Mouse (Mus musculus) layer of hippocampus, adult 2 months (tissue): Measurements from ENCODE around the gene Ggt6. TPM values are rescaled to one million over a fixed set of nuclear protein-coding genes. Genes with fewer than 3 reads are reported as not detected.

ENCODE experiments used
- DNase-seq, 2 experiments: peaks; one replicate each; pipeline ENCODE4 v3.0.0; 2022; ENCODE audit warnings: low spot score in 2 of 2
- H3K27ac ChIP-seq: fragments of 200-600 bp; 2 replicates; pipeline ENCODE4 v1.8.1; 2022
- H3K4me3 ChIP-seq: fragments of 200-600 bp; 2 replicates; pipeline ENCODE4 v1.8.1; 2022; ENCODE audit warnings: mild to moderate bottlenecking
- CTCF ChIP-seq: fragments of 200-600 bp; conservative IDR thresholded peaks from 2 replicates; pipeline ENCODE4 v1.8.1; 2022; ENCODE audit warnings: antibody characterized with exemption, mild to moderate bottlenecking, moderate library complexity
- total RNA-seq, 2 experiments: library from RNA; stranded (reverse); gene quantifications; 2 replicates each; pipeline ENCODE4 v1.2.3; 2021

Gene Ggt6
- total RNA-seq, 2 experiments from 2014 or later = not detected

DNA sequence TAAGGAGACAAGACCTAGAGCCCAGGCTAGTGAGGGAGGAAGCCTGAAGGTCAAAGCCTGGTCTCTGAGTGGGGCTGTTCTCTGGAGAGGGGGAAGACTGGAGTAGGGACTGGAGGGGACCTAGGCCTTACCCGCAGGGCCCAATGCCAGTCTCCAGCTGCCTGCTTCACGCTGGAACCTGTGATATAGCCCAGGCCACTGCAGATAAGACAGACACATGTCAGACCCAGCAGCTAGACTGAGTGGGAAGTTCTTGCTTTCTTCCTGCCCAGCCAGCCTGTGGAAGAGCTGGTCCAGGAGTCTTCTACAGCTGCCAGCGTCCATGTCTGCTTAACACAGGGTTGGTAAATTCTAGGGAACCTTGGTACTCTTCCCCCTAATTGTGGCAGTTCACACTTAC, 23.2 kb downstream of the Ggt6 start:
- TF ChIP-seq CTCF = no peak
- no peak overlapping the region for H3K4me3 ChIP-seq
- DNase-seq = no peak
- peak overlapping the region; percentile 88; the same call in 1 of the 2 replicates for H3K27ac ChIP-seq

DNA sequence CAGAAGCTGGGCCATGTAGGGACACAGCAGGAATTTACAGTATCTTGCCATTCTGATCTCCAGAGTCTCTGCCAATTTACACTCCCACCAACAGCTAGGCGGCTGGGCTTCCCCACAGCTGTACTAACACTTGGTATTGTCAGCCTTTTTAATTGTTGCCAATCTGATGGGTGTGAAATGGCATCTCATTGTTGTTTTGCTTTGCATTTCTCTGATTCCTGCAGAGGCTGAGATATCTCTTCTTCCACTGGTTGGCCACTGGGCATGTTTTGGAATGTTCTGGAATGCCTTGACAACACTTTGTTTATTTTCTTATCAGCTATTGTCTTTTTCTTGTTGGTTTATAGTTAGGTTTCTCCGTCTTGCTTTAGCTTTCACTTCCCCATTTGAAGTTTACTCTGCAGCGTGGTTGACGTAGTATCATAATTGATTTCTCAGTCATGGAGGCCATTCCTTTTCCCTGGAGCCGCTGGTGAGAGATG, 26.2 kb downstream of the Ggt6 start:
- H3K27ac ChIP-seq = peak overlapping the region; percentile 60; the same call in 1 of the 2 replicates
- DNase-seq = peak in 1 of 2 experiments; percentile 34
- peak; percentile 33; the same call in 1 of the 2 replicates for TF ChIP-seq CTCF
- H3K4me3 ChIP-seq = no peak overlapping the region

DNA sequence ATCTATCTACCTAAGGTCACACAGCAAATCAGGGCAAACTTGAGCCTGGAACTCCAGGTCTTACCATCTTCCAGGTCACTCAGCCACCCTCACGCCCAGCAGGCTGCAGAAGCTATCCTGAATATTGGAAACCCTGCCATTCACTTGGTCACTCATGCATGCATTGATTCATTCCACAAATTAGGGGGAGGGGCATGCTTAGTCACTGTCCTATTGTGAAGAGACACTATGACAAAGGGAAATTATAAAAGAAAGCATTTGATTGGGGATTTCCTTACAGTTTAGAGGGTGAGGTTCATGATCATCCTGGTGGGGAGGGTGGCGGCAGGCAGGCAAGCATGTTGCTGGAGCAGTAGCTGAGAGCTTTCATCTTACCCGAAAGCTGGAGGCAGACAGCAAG, 29.5 kb downstream of the Ggt6 start:
- Histone ChIP-seq H3K27ac (0 out of 2 replicates have a peak overlapping the region, but pooled peaks have one; percentile 14), H3K4me3 (no peak overlapping the region)
- no peak for TF ChIP-seq CTCF
- DNase-seq = no peak

DNA sequence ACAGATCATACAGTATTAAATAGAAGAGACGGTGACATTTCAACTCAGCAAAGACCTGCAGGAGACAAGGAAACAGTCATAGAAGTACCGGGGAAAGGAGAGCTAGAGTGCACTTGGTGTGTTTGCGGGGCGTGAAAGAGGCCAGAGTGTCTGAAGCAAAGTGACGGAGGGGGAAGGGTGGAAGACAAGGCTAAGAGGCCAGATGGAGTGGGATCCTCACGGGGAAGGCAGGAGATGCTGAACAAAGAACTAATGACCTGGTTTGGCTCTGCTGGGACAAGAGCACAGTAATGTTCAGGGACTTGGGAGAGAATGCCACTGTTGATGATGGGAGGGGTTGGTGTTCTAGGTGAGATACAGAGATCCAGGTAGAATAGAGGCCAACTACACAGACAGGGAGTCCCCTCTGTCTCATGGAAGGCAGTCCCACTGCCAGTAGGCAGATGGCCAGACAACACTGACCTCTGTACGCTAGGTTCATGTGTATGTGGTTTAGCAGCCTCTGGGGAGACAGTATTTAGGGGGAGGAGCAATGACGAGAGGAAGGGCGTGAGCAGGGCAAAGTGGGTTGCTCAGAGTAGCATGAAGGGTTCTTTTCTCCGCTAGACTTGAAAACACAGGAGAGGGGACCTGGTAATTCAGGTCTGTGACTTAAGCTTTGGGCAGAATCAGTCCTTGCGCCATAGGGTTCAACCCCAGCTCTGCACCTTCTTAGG, 30.8 kb downstream of the Ggt6 start:
- no peak for TF ChIP-seq CTCF
- H3K27ac ChIP-seq = peak overlapping the region; percentile 67

DNA sequence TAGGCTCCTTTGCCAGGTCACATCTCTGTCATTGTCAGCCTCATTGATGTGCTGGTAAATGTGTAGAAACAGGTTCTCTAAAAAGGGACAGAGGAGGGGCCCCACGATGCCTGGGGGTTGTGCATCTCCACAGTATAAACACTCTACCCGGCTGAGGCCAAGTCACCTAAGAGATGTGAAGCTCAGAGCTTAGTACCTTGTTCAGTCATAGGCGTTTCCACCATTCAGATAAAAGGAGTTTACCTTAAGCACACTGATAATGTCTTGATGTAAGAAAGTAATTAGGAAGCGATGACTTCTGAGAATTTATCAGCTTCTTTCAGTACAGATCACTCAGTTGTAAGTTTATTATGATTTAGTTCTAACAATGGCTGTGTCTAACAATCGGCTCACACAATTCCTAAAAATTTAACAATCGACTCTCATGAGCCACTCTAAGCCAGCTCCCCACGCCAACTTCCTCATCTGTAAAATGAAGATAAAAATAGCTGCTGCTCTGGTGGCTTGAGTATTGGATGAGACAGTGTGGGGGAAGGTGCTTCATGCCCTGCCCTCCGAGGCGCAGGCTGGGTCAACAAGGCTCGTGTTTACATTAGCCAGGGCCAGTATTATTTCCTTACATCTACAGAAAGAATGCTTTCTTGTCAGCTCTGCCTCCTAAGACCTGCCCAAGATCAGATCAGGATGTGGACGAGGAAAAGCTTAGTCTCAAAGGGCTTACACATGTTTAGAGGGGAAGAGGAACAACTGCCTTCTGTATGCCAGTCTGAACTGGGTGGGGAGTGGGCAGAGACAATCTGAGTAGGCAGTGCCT, 31.6 kb downstream of the Ggt6 start:
- no peak overlapping the region for H3K4me3 ChIP-seq
- no peak for DNase-seq
- peak overlapping the region; percentile 67 for H3K27ac ChIP-seq
- no peak for TF ChIP-seq CTCF

More for the DNA sequence above, 30.8 kb downstream of the Ggt6 start:
- no peak for DNase-seq
- no peak overlapping the region for H3K4me3 ChIP-seq

DNA sequence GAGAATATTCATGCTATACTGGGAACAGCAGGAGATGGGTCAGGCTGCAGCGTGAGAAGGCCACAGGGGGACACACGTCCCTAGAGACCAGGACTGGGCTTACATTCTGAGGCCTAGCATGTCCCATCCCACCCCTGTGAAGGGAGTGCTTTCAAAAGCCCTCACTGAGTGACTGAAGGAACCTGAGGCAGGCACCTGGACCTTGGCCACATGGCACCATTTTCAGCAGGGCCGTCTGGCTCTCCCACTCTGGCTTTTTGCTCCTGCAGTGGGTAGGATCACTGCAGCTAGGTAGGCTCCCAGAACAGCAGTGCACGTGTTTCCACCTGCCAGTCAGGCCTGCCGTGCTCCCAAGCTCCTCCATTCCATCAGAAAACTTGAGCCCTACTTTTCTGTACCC, 33.2 kb downstream of the Ggt6 start:
- DNase-seq = no peak
- H3K27ac ChIP-seq = peak overlapping the region; percentile 73
- H3K4me3 ChIP-seq = no peak overlapping the region
- no peak for TF ChIP-seq CTCF

DNA sequence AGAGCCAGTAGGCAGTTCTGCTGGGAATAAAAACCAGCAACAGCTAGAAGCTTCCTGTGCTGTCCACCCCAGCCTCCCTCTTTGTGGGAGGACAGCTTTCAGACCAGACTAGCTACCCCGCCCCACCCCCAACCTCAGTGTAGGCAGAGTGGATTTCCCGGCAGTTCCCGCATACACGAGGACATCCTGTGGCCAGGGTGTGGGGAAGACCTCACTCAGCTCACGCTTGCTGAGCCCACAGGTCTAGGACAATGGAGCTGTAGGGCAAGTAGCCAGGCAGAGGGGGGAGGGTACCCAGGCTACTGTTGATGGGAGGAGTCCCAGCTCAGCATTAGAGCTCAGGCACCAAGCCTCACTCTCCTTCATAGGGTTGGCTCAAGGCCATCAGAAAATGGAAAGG, 33.9 kb downstream of the Ggt6 start:
- Histone ChIP-seq H3K4me3 (no peak overlapping the region), H3K27ac (peak overlapping the region; percentile 73)
- peak in 1 of 2 experiments; percentile 44 for DNase-seq
- TF ChIP-seq CTCF = no peak

DNA sequence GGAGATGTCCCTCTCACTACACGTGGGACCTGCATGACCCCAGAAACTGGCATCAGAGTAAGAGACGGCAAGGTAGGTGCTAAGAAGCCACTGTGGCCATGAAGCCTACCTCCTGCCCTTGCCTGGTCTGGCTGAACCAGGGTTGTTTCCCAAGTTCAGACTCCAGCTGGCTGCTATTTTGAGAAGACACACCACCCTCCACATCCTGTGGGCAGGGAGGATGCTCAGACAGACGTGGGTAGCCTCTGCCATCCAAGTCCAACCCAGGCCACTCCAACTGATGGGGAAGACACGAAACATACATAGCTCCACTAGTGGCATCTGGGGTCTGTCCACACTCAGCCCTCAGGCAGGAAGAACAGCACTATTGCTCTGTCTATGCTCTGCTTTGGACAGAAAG, 34.7 kb downstream of the Ggt6 start:
- Histone ChIP-seq H3K27ac (peak overlapping the region; percentile 73), H3K4me3 (no peak overlapping the region)
- no peak for DNase-seq
- TF ChIP-seq CTCF = no peak

DNA sequence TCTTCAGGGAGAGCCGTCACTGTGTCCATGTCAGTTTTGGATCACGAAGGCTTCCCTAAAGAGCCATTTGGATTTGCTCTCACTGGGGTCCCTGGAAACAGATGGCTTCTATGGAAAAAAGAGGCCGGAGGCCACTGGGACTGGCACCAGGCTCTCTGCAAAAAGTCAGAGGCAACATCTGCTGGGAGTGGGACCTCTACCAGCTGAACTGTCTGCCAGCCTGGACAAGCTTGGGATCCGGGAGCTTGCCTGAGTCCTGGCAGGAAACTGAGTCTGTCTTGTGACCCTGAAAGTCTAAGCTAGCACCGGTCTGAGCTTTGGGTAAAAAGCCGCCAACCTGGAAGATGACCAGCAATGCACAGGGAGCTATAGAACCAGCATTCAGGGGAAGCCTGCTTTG, 36.1 kb downstream of the Ggt6 start:
- DNase-seq = no peak
- TF ChIP-seq CTCF = no peak
- Histone ChIP-seq H3K4me3 (no peak overlapping the region), H3K27ac (peak overlapping the region; percentile 21; the same call in 1 of the 2 replicates)

DNA sequence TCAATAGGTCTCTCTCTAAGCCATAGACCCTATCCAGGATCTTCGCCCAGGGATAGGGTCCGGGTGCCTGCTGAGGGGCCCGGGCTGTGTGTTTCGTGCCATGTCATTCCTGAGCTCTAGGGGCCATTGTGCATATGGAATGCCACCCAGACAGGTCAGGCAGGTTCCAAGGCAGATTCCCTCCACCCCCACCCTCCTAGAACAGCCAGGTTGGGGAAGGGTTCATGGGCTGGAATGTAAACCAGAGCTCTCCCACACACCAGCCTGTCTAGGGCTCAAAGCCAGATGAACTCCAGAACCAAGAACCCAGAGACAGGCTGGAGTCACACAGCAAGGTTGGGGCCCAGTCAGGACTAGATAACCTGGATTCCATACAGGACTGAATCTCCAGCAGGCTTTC, 38.2 kb downstream of the Ggt6 start:
- Histone ChIP-seq H3K4me3 (no peak overlapping the region), H3K27ac (no peak overlapping the region)
- TF ChIP-seq CTCF = no peak
- no peak for DNase-seq

DNA sequence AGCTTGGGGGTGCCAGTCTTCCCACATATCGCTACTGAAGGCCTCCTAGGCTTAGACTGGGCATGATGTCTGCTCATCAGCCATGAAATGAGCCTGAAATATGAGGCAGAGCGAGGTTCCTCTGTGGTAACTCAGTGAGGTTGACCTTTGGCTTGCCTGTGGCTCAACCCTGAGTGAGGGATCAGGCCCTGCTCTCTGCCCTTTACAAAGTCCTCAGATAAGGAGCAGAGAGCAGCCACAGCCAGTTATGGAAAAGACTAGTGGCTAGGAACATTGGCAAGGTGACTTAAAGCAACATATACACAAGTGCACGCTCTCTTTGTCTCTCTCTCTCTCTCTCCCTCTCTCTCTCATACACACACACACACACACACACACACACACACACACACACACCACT, 39.6 kb downstream of the Ggt6 start:
- H3K4me3 ChIP-seq = no peak overlapping the region
- no peak for DNase-seq
- 0 out of 2 replicates have a peak overlapping the region, but pooled peaks have one; percentile 23 for H3K27ac ChIP-seq
- TF ChIP-seq CTCF = no peak

DNA sequence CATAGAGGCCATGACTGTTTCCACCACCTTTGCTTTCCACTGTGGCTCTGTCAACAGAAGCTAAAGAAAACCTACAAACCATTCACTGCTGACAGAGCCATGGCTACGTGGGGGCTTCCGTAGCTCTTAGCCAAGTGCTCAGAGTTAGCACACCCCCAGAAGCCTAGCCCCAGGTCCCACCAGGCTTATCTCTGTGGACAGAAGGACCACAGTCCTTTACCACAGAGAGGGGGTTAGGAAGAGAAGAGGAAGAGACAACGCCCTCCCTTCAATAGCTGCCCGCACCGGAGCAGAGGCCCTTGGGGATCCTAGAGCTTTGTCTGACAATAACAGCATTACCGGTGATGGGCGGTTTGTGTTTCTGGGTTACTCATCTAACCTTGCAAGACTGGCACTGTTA, 40.1 kb downstream of the Ggt6 start:
- no peak overlapping the region for H3K27ac ChIP-seq
- no peak for DNase-seq
- H3K4me3 ChIP-seq = no peak overlapping the region
- TF ChIP-seq CTCF = no peak

DNA sequence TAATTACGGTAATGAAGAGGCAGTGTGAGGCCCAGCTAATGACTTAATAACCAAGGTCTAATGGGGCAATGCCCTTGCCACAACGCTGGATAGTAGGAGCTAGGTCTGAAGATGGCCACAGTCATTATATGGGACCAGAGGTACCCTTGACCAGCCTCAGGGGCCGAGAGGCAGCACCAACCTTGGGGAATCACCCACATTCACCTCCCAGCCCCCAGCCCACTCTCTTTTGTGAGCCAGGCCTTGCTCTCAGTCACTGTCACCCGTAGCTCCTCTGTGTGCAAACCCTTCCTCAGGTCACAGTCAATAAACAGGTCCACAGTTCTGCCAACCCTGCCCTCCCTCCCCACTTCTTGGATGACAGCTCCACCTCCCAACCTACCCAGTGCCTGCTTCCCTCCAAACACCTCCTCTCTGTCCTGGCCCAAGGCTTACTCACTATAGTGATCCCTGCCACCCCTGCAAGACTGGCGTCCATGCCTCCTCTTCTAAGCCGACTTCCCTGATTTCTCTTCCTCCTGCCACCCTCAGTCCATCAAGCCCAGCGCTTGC, 40.8 kb downstream of the Ggt6 start:
- Histone ChIP-seq H3K27ac (no peak overlapping the region; the same call in 1 of the 2 replicates), H3K4me3 (no peak overlapping the region)
- no peak for DNase-seq
- TF ChIP-seq CTCF = no peak
